Mouse (Mus musculus): ENCODE results near the gene Tgm6. TPM values are rescaled to one million over a fixed set of nuclear protein-coding genes. Genes with fewer than 3 reads are reported as not detected.

The Tgm6 gene
- not detected in 2 replicates for polyA plus RNA-seq (2016; fragmentation: Nextera tagmentation; extraction: Ambion mirVana)

DNA sequence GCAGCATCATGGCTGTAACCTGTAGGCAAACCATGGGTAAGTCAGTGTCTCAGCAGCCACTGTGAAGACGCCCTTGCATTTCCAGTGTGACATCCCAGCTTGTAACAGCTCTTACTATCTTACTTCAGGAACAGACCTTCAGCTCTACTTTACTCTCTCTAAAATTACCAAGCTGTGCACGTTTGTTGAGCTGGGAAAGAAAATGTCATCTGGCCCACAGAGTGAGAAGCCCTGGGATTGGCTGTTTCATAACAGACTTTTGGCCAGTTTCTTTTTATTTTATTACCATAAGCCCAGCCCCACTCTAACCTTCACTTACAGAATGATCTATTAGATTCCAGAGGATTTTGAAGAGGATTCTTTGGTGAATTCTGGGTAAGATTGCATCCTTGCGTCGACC lies at the start of gene Tgm6:
TSS of gene Tgm6 (plus strand) at position 301 of the 400 bp plus-strand sequence.
- Histone ChIP-seq H3K9me3 (replicated peaks) (no peaks in the 10 kb centered on the region), H3K4me3 (no peak within 1 kb of the TSS), H3K27ac (replicated peaks) (no peak within 1 kb of the TSS), H3K4me1 (0 out of 2 replicates have a peak, but pooled peaks cover 9% of the 10 kb centered on the region), H3K27me3 (ENCODE audit: low read depth, poor library complexity, severe bottlenecking) (no peaks in the 10 kb centered on the region), H3K36me3 (no peaks in the 10 kb centered on the region)
- WGBS, result 84% methylated on average over 4 of the region's 4 CpGs
- DNase-seq (ENCODE audit: low spot score), result no peak

- Histone ChIP-seq H3K36me3 (no peaks in the 10 kb centered on the region), H3K4me1 (no peaks in the 10 kb centered on the region), H3K27me3 (ENCODE audit: low read depth, poor library complexity, severe bottlenecking) (no peaks in the 10 kb centered on the region), H3K4me3 (no peak overlapping the region), H3K27ac (replicated peaks) (no peak overlapping the region), H3K9me3 (replicated peaks) (no peaks in the 10 kb centered on the region)
- DNase-seq (ENCODE audit: low spot score), result no peak
- 29% methylated on average over 3 of the region's 3 CpGs for WGBS
Observed at GRCm38 (mm10) chr2:130068228-130068627, 44.0 kb upstream of the Tgm6 start.

- no peaks in the 10 kb centered on the region for H3K9me3 ChIP-seq (replicated peaks)
- no peak for DNase-seq (ENCODE audit: low spot score)
- no peak overlapping the region for H3K27ac ChIP-seq (replicated peaks)
- H3K4me3 ChIP-seq, result no peak overlapping the region
- H3K36me3 ChIP-seq, result no peaks in the 10 kb centered on the region
- no peaks in the 10 kb centered on the region for H3K27me3 ChIP-seq (ENCODE audit: low read depth, poor library complexity, severe bottlenecking)
- WGBS, result 79% methylated on average over 2 of the region's 2 CpGs
- H3K4me1 ChIP-seq, result no peaks in the 10 kb centered on the region
Observed at GRCm38 (mm10) chr2:130070396-130070795, 41.8 kb upstream of the Tgm6 start.

- Histone ChIP-seq H3K9me3 (replicated peaks) (no peaks in the 10 kb centered on the region), H3K4me1 (0 out of 2 replicates have a peak, but pooled peaks cover 9% of the 10 kb centered on the region), H3K27me3 (ENCODE audit: low read depth, poor library complexity, severe bottlenecking) (no peaks in the 10 kb centered on the region), H3K36me3 (no peaks in the 10 kb centered on the region), H3K4me3 (no peak overlapping the region), H3K27ac (replicated peaks) (no peak overlapping the region)
- no peak for DNase-seq (ENCODE audit: low spot score)
- WGBS, result 88% methylated on average over 4 of the region's 4 CpGs
Observed at GRCm38 (mm10) chr2:130112804-130113203, 588 bp downstream of the Tgm6 start.

- 63% methylated on average over 3 of the region's 3 CpGs for WGBS
Observed at GRCm38 (mm10) chr2:130113379-130113778, 1.2 kb downstream of the Tgm6 start.

DNA sequence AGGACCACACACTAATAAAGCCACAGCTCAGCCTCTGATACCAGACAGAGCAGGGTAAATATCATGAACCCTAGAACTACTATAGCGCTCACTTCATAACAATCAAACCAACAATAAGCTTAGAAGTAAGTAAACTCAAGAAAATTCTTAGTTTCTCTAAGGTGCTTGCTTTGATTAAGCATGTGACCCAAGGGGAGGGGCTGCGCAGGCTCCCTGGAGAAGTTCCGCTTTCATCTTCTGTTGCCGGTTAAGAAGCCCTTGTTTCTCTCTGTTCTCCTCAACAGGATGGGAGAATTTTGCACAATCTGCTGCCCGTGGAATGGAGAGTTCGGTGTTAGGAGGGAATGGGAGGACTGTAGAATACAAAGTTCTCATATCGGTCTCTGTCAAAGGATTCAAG lies 6.4 kb downstream of the Tgm6 start:
- Histone ChIP-seq H3K4me1 (peaks cover 4% of the 10 kb centered on the region; the same call in 1 of the 2 replicates), H3K36me3 (no peaks in the 10 kb centered on the region), H3K27me3 (ENCODE audit: low read depth, poor library complexity, severe bottlenecking) (no peaks in the 10 kb centered on the region), H3K4me3 (no peak overlapping the region), H3K9me3 (replicated peaks) (no peaks in the 10 kb centered on the region), H3K27ac (replicated peaks) (no peak overlapping the region)
- no peak for DNase-seq (ENCODE audit: low spot score)
- WGBS, result 76% methylated on average over 7 of the region's 7 CpGs

More at GRCm38 (mm10) chr2:130113379-130113778, 1.2 kb downstream of the Tgm6 start:
- no peak for DNase-seq (ENCODE audit: low spot score)
- Histone ChIP-seq H3K9me3 (replicated peaks) (no peaks in the 10 kb centered on the region), H3K4me3 (no peak overlapping the region), H3K27me3 (ENCODE audit: low read depth, poor library complexity, severe bottlenecking) (no peaks in the 10 kb centered on the region), H3K36me3 (no peaks in the 10 kb centered on the region), H3K27ac (replicated peaks) (no peak overlapping the region), H3K4me1 (peaks cover 9% of the 10 kb centered on the region; the same call in 1 of the 2 replicates)

- Histone ChIP-seq H3K9me3 (replicated peaks) (no peaks in the 10 kb centered on the region), H3K36me3 (no peaks in the 10 kb centered on the region), H3K4me3 (no peak overlapping the region), H3K4me1 (peaks cover 14% of the 10 kb centered on the region), H3K27me3 (ENCODE audit: low read depth, poor library complexity, severe bottlenecking) (no peaks in the 10 kb centered on the region), H3K27ac (replicated peaks) (peak overlapping the region; percentile 50; the same call in 1 of the 2 replicates)
- DNase-seq (ENCODE audit: low spot score), result peak; percentile 21
- WGBS, result 67% methylated on average over 6 of the region's 6 CpGs
Observed at GRCm38 (mm10) chr2:130125279-130126059, 13.3 kb downstream of the Tgm6 start.

- DNase-seq (ENCODE audit: low spot score), result no peak
- peaks cover 14% of the 10 kb centered on the region for H3K4me1 ChIP-seq
- H3K36me3 ChIP-seq, result no peaks in the 10 kb centered on the region
- H3K27me3 ChIP-seq (ENCODE audit: low read depth, poor library complexity, severe bottlenecking), result no peaks in the 10 kb centered on the region
- peak overlapping the region; percentile 50; the same call in 1 of the 2 replicates for H3K27ac ChIP-seq (replicated peaks)
- H3K9me3 ChIP-seq (replicated peaks), result no peaks in the 10 kb centered on the region
- H3K4me3 ChIP-seq, result no peak overlapping the region
- WGBS, result 78% methylated on average over 1 of the region's 1 CpGs
Observed at GRCm38 (mm10) chr2:130126073-130126472, 13.9 kb downstream of the Tgm6 start.

DNA sequence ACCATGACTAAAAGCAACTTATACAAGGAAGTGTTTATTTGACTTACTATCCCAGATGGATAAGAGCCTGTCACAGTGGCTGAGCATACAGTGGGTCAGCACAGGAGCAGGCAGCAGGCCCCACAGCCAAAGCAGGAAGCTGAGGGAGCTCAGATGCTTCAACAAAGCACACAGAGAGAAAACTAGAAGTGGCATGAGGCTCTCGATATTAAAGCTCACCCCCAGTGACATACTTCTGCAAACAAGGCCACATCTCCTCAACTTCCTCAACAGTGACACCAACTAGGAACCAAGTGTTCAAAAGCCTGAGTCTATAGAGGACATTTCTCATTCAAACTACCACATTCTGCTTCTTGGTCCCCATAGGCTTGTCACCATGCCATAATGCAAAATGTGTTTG lies 17.5 kb downstream of the Tgm6 start:
- DNase-seq (ENCODE audit: low spot score), result no peak
- Histone ChIP-seq H3K27me3 (ENCODE audit: low read depth, poor library complexity, severe bottlenecking) (no peaks in the 10 kb centered on the region), H3K4me3 (no peak overlapping the region), H3K4me1 (peaks cover 14% of the 10 kb centered on the region), H3K9me3 (replicated peaks) (0 out of 2 replicates have a peak, but pooled peaks cover 2% of the 10 kb centered on the region), H3K27ac (replicated peaks) (no peak overlapping the region), H3K36me3 (no peaks in the 10 kb centered on the region)
- 88% methylated on average over 1 of the region's 1 CpGs for WGBS

DNA sequence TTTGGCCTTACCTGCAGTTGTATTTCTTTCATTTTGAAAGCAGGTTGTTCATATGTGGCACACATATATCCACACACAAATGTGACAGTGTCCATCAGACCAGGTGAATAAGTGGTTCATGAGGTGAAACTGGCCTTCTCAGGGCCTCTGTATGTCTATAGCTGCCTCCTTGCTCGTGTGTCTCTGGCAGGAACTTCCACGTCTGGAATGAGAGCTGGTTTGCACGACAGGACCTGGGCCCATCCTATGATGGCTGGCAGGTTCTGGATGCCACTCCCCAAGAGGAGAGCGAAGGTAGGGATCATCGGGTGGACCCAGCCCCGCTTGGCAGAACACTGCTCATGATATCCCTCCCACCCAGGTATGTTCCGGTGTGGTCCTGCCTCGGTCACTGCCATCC lies 30.8 kb downstream of the Tgm6 start:
- Histone ChIP-seq H3K27ac (replicated peaks) (no peak overlapping the region), H3K27me3 (ENCODE audit: low read depth, poor library complexity, severe bottlenecking) (no peaks in the 10 kb centered on the region), H3K4me1 (no peaks in the 10 kb centered on the region), H3K36me3 (no peaks in the 10 kb centered on the region), H3K4me3 (no peak overlapping the region), H3K9me3 (replicated peaks) (no peaks in the 10 kb centered on the region)
- WGBS, result 92% methylated on average over 8 of the region's 8 CpGs
- no peak for DNase-seq (ENCODE audit: low spot score)

GRCm38 (mm10) chr2:130144703-130145324 lies 32.6 kb downstream of the Tgm6 start:
- H3K4me1 ChIP-seq, result no peaks in the 10 kb centered on the region
- H3K27ac ChIP-seq (replicated peaks), result no peak overlapping the region
- WGBS, result 86% methylated on average over 23 of the region's 23 CpGs
- no peaks in the 10 kb centered on the region for H3K27me3 ChIP-seq (ENCODE audit: low read depth, poor library complexity, severe bottlenecking)
- H3K36me3 ChIP-seq, result no peaks in the 10 kb centered on the region
- no peak for DNase-seq (ENCODE audit: low spot score)
- H3K9me3 ChIP-seq (replicated peaks), result no peaks in the 10 kb centered on the region
- H3K4me3 ChIP-seq, result no peak overlapping the region

- Histone ChIP-seq H3K4me3 (no peak overlapping the region), H3K36me3 (no peaks in the 10 kb centered on the region), H3K27me3 (ENCODE audit: low read depth, poor library complexity, severe bottlenecking) (no peaks in the 10 kb centered on the region), H3K27ac (replicated peaks) (no peak overlapping the region), H3K4me1 (no peaks in the 10 kb centered on the region), H3K9me3 (replicated peaks) (no peaks in the 10 kb centered on the region)
- WGBS, result 83% methylated on average over 5 of the region's 5 CpGs
- no peak for DNase-seq (ENCODE audit: low spot score)
Observed at GRCm38 (mm10) chr2:130146089-130146668, 34.0 kb downstream of the Tgm6 start.

DNA sequence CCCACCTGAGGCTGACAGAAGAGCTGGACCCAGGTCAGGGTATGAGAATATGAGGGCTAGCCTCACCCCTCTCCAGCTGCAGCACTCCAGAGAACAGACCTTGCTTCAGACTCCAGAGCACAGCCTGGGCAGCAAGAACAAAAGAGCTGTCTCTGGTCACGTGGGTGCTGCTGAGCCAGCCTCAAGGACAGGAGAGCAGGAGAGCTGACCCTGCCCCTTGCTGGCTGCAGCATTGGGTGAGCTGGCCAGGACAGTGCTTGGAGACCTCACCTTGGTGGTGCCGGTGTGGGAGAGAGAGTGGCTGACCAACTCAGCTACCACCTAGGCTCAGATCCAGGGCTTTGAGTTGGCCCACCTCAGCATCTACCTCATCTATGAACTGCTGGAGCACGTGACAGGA lies 43.0 kb downstream of the Tgm6 start:
- no peak for DNase-seq (ENCODE audit: low spot score)
- WGBS, result 80% methylated on average over 3 of the region's 3 CpGs
- Histone ChIP-seq H3K27ac (replicated peaks) (no peak overlapping the region), H3K4me1 (peaks cover 13% of the 10 kb centered on the region), H3K27me3 (ENCODE audit: low read depth, poor library complexity, severe bottlenecking) (no peaks in the 10 kb centered on the region), H3K9me3 (replicated peaks) (no peaks in the 10 kb centered on the region), H3K36me3 (no peaks in the 10 kb centered on the region), H3K4me3 (no peak overlapping the region)
